Comparison of ENCODE assay signal across 9 mouse cellular contexts in the genomic region with DNA sequence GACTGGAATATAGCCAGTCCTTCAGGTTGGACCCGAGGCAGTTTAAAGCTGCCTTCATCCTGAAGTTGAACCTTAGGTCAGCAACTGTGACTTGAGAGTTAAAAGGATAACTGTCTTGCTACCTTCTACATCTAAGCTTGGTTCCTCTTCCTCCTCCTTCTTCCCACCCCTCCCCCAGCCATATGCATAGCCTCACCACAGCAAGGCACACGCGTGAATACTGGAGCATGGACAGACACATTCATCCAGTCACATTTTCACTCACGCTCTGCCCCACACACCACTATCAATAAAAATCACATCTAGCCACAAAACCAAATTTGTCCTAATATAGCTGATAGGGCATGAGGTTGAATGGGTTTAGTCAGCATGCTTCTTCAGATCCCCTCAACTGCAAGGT. TPM values are rescaled to one million over a fixed set of nuclear protein-coding genes. Genes with fewer than 3 reads are reported as not detected.
DNase-seq lines count a peak whose midpoint lies in the region; ATAC-seq lines count a peak whose summit lies in the region.
"Had no signal": no experiment of that assay in that cellular context is flagged by ENCODE, and none has a peak within 500 bp of the region (broad histone marks: within the 10 kb centered on the region; RNA-seq: fewer than 3 reads in every experiment).

No protein-coding gene starts in this region.

- no peaks in the 10 kb centered on the region for H3K9me3 ChIP-seq in heart, embryonic 10.5 days
- H3K9me3 ChIP-seq in embryonic facial prominence, embryonic 12.5 days, result no peaks in the 10 kb centered on the region
- H3K9me3 ChIP-seq in hindbrain, embryonic 15.5 days, result no peaks in the 10 kb centered on the region
- H3K9me3 ChIP-seq in neural tube, embryonic 12.5 days, result no peaks in the 10 kb centered on the region
- H3K9me3 ChIP-seq in kidney, embryonic 14.5 days (ENCODE audit: control insufficient read depth, low read length), result no peaks in the 10 kb centered on the region
- H3K9me3 ChIP-seq: liver, embryonic 13.5 days had no signal

- intact Hi-C loops in heart, postnatal 10 days (cut with DNase I), result no loop called here

- H3K4me2 ChIP-seq in embryonic facial prominence, embryonic 12.5 days (replicated peaks), result no peak overlapping the region; the same call in 1 of the 2 replicates
- H3K4me2 ChIP-seq in hindbrain, embryonic 15.5 days, result peak overlapping the region; percentile 65
- peak overlapping the region; percentile 75 for H3K4me2 ChIP-seq in neural tube, embryonic 12.5 days (replicated peaks)
- H3K4me2 ChIP-seq in kidney, embryonic 14.5 days (replicated peaks; ENCODE audit: low read depth, low read length), result no peak overlapping the region
- H3K4me2 ChIP-seq: liver, embryonic 13.5 days had no signal

- 73% methylated on average over 4 of the region's 4 CpGs for WGBS in heart, embryonic 10.5 days
- 73% methylated on average over 4 of the region's 4 CpGs for WGBS in embryonic facial prominence, embryonic 12.5 days
- 28% methylated on average over 4 of the region's 4 CpGs for WGBS in hindbrain, embryonic 15.5 days
- 63% methylated on average over 4 of the region's 4 CpGs for WGBS in neural tube, embryonic 12.5 days
- 82% methylated on average over 4 of the region's 4 CpGs for WGBS in kidney, embryonic 14.5 days

- no peak overlapping the region for H3K27ac ChIP-seq in heart, embryonic 10.5 days
- H3K27ac ChIP-seq in embryonic facial prominence, embryonic 12.5 days, result no peak overlapping the region
- H3K27ac ChIP-seq in hindbrain, embryonic 15.5 days (replicated peaks), result peak overlapping the region; percentile 96
- no peak overlapping the region; the same call in 1 of the 2 replicates for H3K27ac ChIP-seq in neural tube, embryonic 12.5 days
- H3K27ac ChIP-seq in kidney, embryonic 14.5 days (ENCODE audit: low read depth, low read length), result no peak overlapping the region
- H3K27ac ChIP-seq: liver, embryonic 13.5 days had no signal

- H3K9ac ChIP-seq in embryonic facial prominence, embryonic 12.5 days, result no peak overlapping the region
- H3K9ac ChIP-seq in hindbrain, embryonic 15.5 days, result peak overlapping the region; percentile 95
- peak overlapping the region; percentile 86 for H3K9ac ChIP-seq in neural tube, embryonic 12.5 days
- no peak overlapping the region for H3K9ac ChIP-seq in kidney, embryonic 14.5 days (ENCODE audit: low read depth, low read length)
- H3K9ac ChIP-seq: liver, embryonic 13.5 days had no signal

- peaks cover 34% of the 10 kb centered on the region for H3K27me3 ChIP-seq in heart, embryonic 10.5 days (ENCODE audit: insufficient read depth, poor library complexity, severe bottlenecking)
- H3K27me3 ChIP-seq in embryonic facial prominence, embryonic 12.5 days, result peaks cover 31% of the 10 kb centered on the region
- H3K27me3 ChIP-seq in hindbrain, embryonic 15.5 days, result no peaks in the 10 kb centered on the region
- no peaks in the 10 kb centered on the region for H3K27me3 ChIP-seq in neural tube, embryonic 12.5 days (replicated peaks)
- peaks cover 34% of the 10 kb centered on the region for H3K27me3 ChIP-seq in kidney, embryonic 14.5 days (ENCODE audit: control insufficient read depth, insufficient read depth, low read length)

- DNase-seq in heart, embryonic 10.5 days (ENCODE audit: low spot score), result no peak
- DNase-seq in heart, postnatal 10 days, result no peak
- no peak for DNase-seq in layer of hippocampus, adult 18-20 months (ENCODE audit: low spot score in 2 of 2)
- DNase-seq in thymus, postnatal 0 days (ENCODE audit: low spot score), result no peak
- DNase-seq: liver, embryonic 13.5 days had no signal

- H3K36me3 ChIP-seq in heart, embryonic 10.5 days, result no peaks in the 10 kb centered on the region
- H3K36me3 ChIP-seq in embryonic facial prominence, embryonic 12.5 days, result no peaks in the 10 kb centered on the region
- no peaks in the 10 kb centered on the region for H3K36me3 ChIP-seq in hindbrain, embryonic 15.5 days
- no peaks in the 10 kb centered on the region for H3K36me3 ChIP-seq in neural tube, embryonic 12.5 days
- no peaks in the 10 kb centered on the region for H3K36me3 ChIP-seq in kidney, embryonic 14.5 days (ENCODE audit: control insufficient read depth, insufficient read depth, low read length)
- H3K36me3 ChIP-seq: liver, embryonic 13.5 days had no signal

- H3K4me1 ChIP-seq in heart, embryonic 10.5 days, result peaks cover 22% of the 10 kb centered on the region
- peaks cover 16% of the 10 kb centered on the region for H3K4me1 ChIP-seq in embryonic facial prominence, embryonic 12.5 days
- peaks cover 45% of the 10 kb centered on the region for H3K4me1 ChIP-seq in hindbrain, embryonic 15.5 days (replicated peaks)
- H3K4me1 ChIP-seq in neural tube, embryonic 12.5 days, result peaks cover 26% of the 10 kb centered on the region
- H3K4me1 ChIP-seq in kidney, embryonic 14.5 days (ENCODE audit: control insufficient read depth, insufficient read depth, low read length), result peaks cover 11% of the 10 kb centered on the region; the same call in 1 of the 2 replicates

- no peak for ATAC-seq in embryonic facial prominence, embryonic 12.5 days (ENCODE audit: insufficient number of reproducible peaks, insufficient read depth, low FRiP score, low TSS enrichment)
- ATAC-seq in hindbrain, embryonic 15.5 days (ENCODE audit: low FRiP score, low read depth), result no peak
- ATAC-seq in neural tube, embryonic 12.5 days (ENCODE audit: low FRiP score, low read depth), result no peak
- ATAC-seq in kidney, embryonic 14.5 days (ENCODE audit: low FRiP score, low TSS enrichment), result no peak

- H3K4me3 ChIP-seq in heart, embryonic 10.5 days, result 0 out of 2 replicates have a peak overlapping the region, but pooled peaks have one; percentile 49
- peak overlapping the region; percentile 46 for H3K4me3 ChIP-seq in embryonic facial prominence, embryonic 12.5 days
- H3K4me3 ChIP-seq in hindbrain, embryonic 15.5 days, result peak overlapping the region; percentile 84
- H3K4me3 ChIP-seq in neural tube, embryonic 12.5 days, result peak overlapping the region; percentile 63
- no peak overlapping the region; the same call in 1 of the 2 replicates for H3K4me3 ChIP-seq in kidney, embryonic 14.5 days (ENCODE audit: low read length)
- H3K4me3 ChIP-seq: liver, embryonic 13.5 days had no signal

RNA-seq across cellular contexts. Expression of a gene that starts 1.8 kb away (rescaled TPM):
- 3.8 and 4.4 TPM in 2 replicates for polyA plus RNA-seq in heart, embryonic 10.5 days (2016; fragmentation: Nextera tagmentation; extraction: Ambion mirVana)
- 1 to 10 TPM; 4.8 to 5.0 TPM for total RNA-seq in heart, postnatal 10 days (2021)
- polyA plus RNA-seq in embryonic facial prominence, embryonic 12.5 days (2016; fragmentation: Nextera tagmentation; extraction: Ambion mirVana), result 4.3 and 4.4 TPM in 2 replicates
- polyA plus RNA-seq in hindbrain, embryonic 15.5 days (2015; fragmentation: Nextera tagmentation; extraction: Ambion mirVana), result 52.6 and 57.8 TPM in 2 replicates
- polyA plus RNA-seq in neural tube, embryonic 12.5 days (2016; fragmentation: Nextera tagmentation; extraction: Ambion mirVana), result 31.8 and 34.2 TPM in 2 replicates
- polyA plus RNA-seq in kidney, embryonic 14.5 days (2014; fragmentation: Nextera tagmentation; extraction: Ambion mirVana), result 0.12 and 0.19 TPM in 2 replicates
- total RNA-seq in layer of hippocampus, adult 18-20 months (2021), result 10 to 100 TPM; 74.0 to 80.3 TPM
- 1.1 and 1.5 TPM in 2 replicates for polyA plus RNA-seq in thymus, postnatal 0 days (2015; fragmentation: Nextera tagmentation; extraction: Ambion mirVana)

Comparison
In these comparisons a context has a peak if more than half of its experiments do, and no peak if none do; other contexts are left out.
1. H3K4me2 ChIP-seq: peak in hindbrain, embryonic 15.5 days (single experiment) and neural tube, embryonic 12.5 days (single experiment); none in embryonic facial prominence, embryonic 12.5 days (single experiment) and kidney, embryonic 14.5 days (single experiment).
2. H3K9ac ChIP-seq: peak in hindbrain, embryonic 15.5 days (single experiment) and neural tube, embryonic 12.5 days (single experiment); none in embryonic facial prominence, embryonic 12.5 days (single experiment) and kidney, embryonic 14.5 days (single experiment).